Mouse (Mus musculus) midbrain, embryonic 14.5 days (tissue): ENCODE measurements at regions not wholly inside any gene's neighbourhood (a gene's known extent, or its start where the extent isn't known, plus 50 kb on each side); places are given as distances from the start of the nearest gene placed in this dataset.

ENCODE experiments used
- ATAC-seq: fragments of 200-750 bp; cut with Nextera tagmentation; 2 replicates; pipeline ENCODE4 v1.8.0; 2017; ENCODE audit warnings: moderate number of reproducible peaks, moderate library complexity; ENCODE audit not compliant: low FRiP score, low TSS enrichment
- DNase-seq: peaks from one replicate; pipeline ENCODE4 v3.0.0-alpha.2; 2015
- H3K27ac ChIP-seq: fragments of 300-500 bp; sonication (generic); replicated peaks from 2 replicates; pipeline ENCODE4 v1.5.1; 2014; ENCODE audit warnings: mild to moderate bottlenecking, low read depth, low read length, moderate library complexity
- H3K27me3 ChIP-seq: fragments of 300-500 bp; sonication (generic); 2 replicates; pipeline ENCODE4 v1.6.1; 2014; ENCODE audit warnings: low read length, control low read depth, mixed read lengths; ENCODE audit not compliant: control insufficient read depth, insufficient read depth
- H3K36me3 ChIP-seq: fragments of 300-500 bp; sonication (generic); 2 replicates; pipeline ENCODE4 v1.6.1; 2014; ENCODE audit warnings: low read length, control low read depth; ENCODE audit not compliant: control insufficient read depth, insufficient read depth
- H3K4me1 ChIP-seq: fragments of 300-500 bp; sonication (generic); 2 replicates; pipeline ENCODE4 v1.6.1; 2014; ENCODE audit warnings: mild to moderate bottlenecking, antibody characterized with exemption, low read length, control low read depth; ENCODE audit not compliant: control insufficient read depth, insufficient read depth
- H3K4me2 ChIP-seq: fragments of 300-500 bp; sonication (generic); 2 replicates; pipeline ENCODE4 v1.6.1; 2014; ENCODE audit warnings: mild to moderate bottlenecking, low read length, moderate library complexity
- H3K4me3 ChIP-seq: fragments of 300-500 bp; sonication (generic); replicated peaks from 2 replicates; pipeline ENCODE4 v1.5.1; 2014; ENCODE audit warnings: low read depth, low read length
- H3K9ac ChIP-seq: fragments of 300-500 bp; sonication (generic); replicated peaks from 2 replicates; pipeline ENCODE4 v1.6.1; 2014; ENCODE audit warnings: mild to moderate bottlenecking, low read length, moderate library complexity
- H3K9me3 ChIP-seq: fragments of 300-500 bp; sonication (generic); 2 replicates; pipeline ENCODE4 v1.6.1; 2016; ENCODE audit warnings: low read length, control low read depth, mixed read lengths; ENCODE audit not compliant: control insufficient read depth
- WGBS: fragments of 180-500 bp; shearing (Covaris S2); extraction: QIAGEN DNeasy Blood & Tissue Kit; methylation state at CpG from one replicate; pipeline ENCODE4 v1.1.7; 2014; 5-methylcytosine and 5-hydroxymethylcytosine counted together

- DNase-seq (no peak), ATAC-seq (no peak)
- Histone ChIP-seq H3K27ac (no peak overlapping the region), H3K4me2 (no peak overlapping the region), H3K4me1 (no peaks in the 10 kb centered on the region), H3K27me3 (no peaks in the 10 kb centered on the region), H3K4me3 (no peak overlapping the region), H3K9me3 (no peaks in the 10 kb centered on the region), H3K9ac (no peak overlapping the region), H3K36me3 (no peaks in the 10 kb centered on the region)
- 93% methylated on average over 5 of the region's 5 CpGs for WGBS
These were observed 94.7 kb upstream of the Ednrb start for GRCm38 (mm10) chr14:103938937-103939336.

DNA sequence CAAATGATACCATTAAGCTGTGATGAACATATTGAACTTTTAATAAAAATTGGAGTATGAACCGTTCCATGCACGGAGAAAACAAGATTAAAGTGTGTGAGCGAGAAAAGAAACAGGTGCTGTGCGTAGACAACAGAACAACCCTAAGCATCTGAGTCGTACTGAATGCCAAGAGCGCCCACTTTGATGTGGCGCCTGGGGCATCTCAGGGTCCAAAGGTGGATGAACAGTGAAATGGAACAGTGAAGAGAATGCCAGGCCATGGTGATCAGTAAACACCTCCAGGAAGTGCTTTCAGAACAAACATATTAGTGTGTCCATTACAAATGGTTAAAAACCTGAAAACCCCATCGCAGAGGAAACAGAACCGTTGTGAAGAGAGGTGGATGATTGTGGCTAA is 94.0 kb upstream of the Ednrb start:
- DNase-seq: no peak
- no peak overlapping the region for H3K4me3 ChIP-seq
- H3K4me1 ChIP-seq: no peaks in the 10 kb centered on the region
- H3K4me2 ChIP-seq: no peak overlapping the region
- H3K9ac ChIP-seq: no peak overlapping the region
- no peaks in the 10 kb centered on the region for H3K36me3 ChIP-seq
- no peaks in the 10 kb centered on the region for H3K9me3 ChIP-seq
- ATAC-seq: no peak
- H3K27me3 ChIP-seq: no peaks in the 10 kb centered on the region
- 95% methylated on average over 9 of the region's 9 CpGs for WGBS
- H3K27ac ChIP-seq: no peak overlapping the region

- Histone ChIP-seq H3K4me3 (no peak overlapping the region), H3K27me3 (no peaks in the 10 kb centered on the region), H3K4me2 (no peak overlapping the region), H3K36me3 (no peaks in the 10 kb centered on the region), H3K4me1 (no peaks in the 10 kb centered on the region), H3K27ac (no peak overlapping the region), H3K9ac (no peak overlapping the region), H3K9me3 (no peaks in the 10 kb centered on the region)
- WGBS: 92% methylated on average over 6 of the region's 6 CpGs
- no peak for ATAC-seq
- no peak for DNase-seq
These were observed 93.5 kb upstream of the Ednrb start for GRCm38 (mm10) chr14:103937700-103938099.

DNA sequence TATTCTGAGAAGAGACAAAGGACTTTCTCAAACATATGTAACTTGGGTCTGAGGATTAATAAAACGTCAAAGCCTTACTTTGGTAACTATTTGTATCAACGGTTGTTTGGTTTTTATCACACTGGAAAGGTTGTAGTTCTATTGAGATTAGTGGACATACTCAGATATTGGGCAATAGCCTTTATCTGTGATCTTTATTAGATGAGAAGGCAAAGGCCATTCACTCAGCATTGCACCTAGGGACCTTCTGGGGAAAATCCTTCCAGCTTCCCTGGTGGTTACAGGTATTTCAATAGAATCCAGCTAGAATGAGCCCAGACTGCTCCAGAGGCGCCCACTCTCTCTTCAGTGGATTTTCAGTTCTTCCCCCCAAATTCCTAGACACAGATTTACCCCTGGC is 89.6 kb upstream of the Ednrb start:
- Histone ChIP-seq H3K4me2 (no peak overlapping the region), H3K27me3 (no peaks in the 10 kb centered on the region), H3K4me1 (no peaks in the 10 kb centered on the region), H3K4me3 (no peak overlapping the region), H3K9ac (no peak overlapping the region), H3K27ac (no peak overlapping the region), H3K9me3 (no peaks in the 10 kb centered on the region), H3K36me3 (no peaks in the 10 kb centered on the region)
- 94% methylated on average over 3 of the region's 3 CpGs for WGBS
- DNase-seq (no peak), ATAC-seq (no peak)

- no peaks in the 10 kb centered on the region for H3K36me3 ChIP-seq
- no peak overlapping the region for H3K4me3 ChIP-seq
- ATAC-seq (no peak), DNase-seq (no peak)
- 83% methylated on average over 7 of the region's 7 CpGs for WGBS
- H3K4me1 ChIP-seq: no peaks in the 10 kb centered on the region
- H3K4me2 ChIP-seq: no peak overlapping the region
- no peak overlapping the region for H3K9ac ChIP-seq
- no peak overlapping the region for H3K27ac ChIP-seq
- H3K27me3 ChIP-seq: no peaks in the 10 kb centered on the region
- H3K9me3 ChIP-seq: no peaks in the 10 kb centered on the region
These were observed 88.0 kb upstream of the Ednrb start for GRCm38 (mm10) chr14:103932170-103932569.

DNA sequence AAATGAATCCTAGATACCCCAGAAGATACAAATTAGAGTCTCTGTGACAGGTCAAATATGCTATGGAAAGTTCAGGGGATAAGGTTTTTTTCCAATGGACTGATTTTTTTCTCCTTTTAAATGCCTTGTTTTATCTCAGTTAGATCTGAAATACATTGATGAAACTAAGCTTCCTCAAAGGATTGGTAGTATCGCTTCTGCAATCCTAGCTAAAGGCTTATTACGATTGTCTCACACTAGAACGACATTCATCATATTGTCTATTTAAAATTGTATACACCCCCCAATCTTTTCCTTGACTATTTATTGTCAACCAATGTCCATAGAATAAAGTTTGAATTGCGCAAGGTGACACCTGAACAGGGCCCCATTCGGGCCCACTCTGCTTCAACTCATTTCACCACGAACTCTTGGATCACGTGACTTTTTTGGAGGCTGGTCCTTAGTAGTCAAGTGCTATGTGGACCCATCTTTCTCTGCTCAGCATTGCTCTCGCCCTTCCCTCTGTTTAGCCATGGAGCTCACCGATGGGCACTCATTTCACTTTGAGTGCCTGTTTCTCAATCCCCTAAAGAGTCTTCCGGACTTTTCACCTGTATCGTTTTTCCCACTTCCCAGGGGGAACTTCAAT is 85.6 kb upstream of the Ednrb start:
- Histone ChIP-seq H3K27ac (no peak overlapping the region), H3K9me3 (no peaks in the 10 kb centered on the region)

DNA sequence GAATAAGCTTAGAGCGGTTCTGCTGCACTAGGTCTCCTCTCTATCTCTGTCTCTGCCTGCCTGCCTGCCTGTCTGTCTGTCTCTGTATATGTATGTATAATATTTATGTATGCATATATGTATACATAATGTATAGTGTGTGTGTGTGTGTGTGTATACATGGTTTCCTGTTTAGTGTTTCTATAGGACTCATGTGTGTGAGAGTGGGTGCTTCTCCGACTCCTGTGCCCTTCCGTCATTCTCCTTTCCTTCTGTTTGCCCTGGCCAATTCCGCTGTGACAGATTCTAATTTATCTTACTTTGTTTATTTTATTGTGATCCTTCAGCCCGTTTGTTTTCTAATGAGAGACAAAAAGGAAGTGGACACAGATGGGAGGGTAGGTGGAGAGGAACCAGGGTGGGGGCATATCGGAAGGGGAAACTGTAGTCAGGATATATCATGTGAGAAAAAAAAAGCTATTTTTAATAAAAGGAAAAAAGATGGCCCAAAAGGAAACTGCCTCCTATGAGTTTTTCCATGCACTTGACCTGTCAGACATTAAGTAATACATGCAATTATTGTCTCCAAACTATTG is 85.0 kb upstream of the Ednrb start:
- Histone ChIP-seq H3K27ac (no peak overlapping the region), H3K9ac (no peak overlapping the region), H3K4me2 (no peak overlapping the region), H3K27me3 (no peaks in the 10 kb centered on the region), H3K4me1 (no peaks in the 10 kb centered on the region), H3K9me3 (no peaks in the 10 kb centered on the region), H3K4me3 (no peak overlapping the region), H3K36me3 (no peaks in the 10 kb centered on the region)
- DNase-seq (no peak), ATAC-seq (no peak)
- 86% methylated on average over 6 of the region's 6 CpGs for WGBS

More for the DNA sequence above, 85.6 kb upstream of the Ednrb start:
- H3K36me3 ChIP-seq: no peaks in the 10 kb centered on the region
- H3K4me2 ChIP-seq: no peak overlapping the region
- H3K9ac ChIP-seq: no peak overlapping the region
- 95% methylated on average over 11 of the region's 11 CpGs for WGBS
- H3K4me1 ChIP-seq: no peaks in the 10 kb centered on the region
- ATAC-seq (no peak), DNase-seq (no peak)
- no peak overlapping the region for H3K4me3 ChIP-seq
- H3K27me3 ChIP-seq: no peaks in the 10 kb centered on the region

GRCm38 (mm10) chr14:103920169-103920568 is 76.0 kb upstream of the Ednrb start:
- no peak overlapping the region for H3K27ac ChIP-seq
- no peaks in the 10 kb centered on the region for H3K9me3 ChIP-seq
- no peak overlapping the region for H3K4me2 ChIP-seq
- no peak overlapping the region for H3K9ac ChIP-seq
- DNase-seq (no peak), ATAC-seq (no peak)
- H3K27me3 ChIP-seq: no peaks in the 10 kb centered on the region
- H3K36me3 ChIP-seq: no peaks in the 10 kb centered on the region
- H3K4me1 ChIP-seq: no peaks in the 10 kb centered on the region
- no peak overlapping the region for H3K4me3 ChIP-seq
- WGBS: 75% methylated on average over 5 of the region's 5 CpGs

DNA sequence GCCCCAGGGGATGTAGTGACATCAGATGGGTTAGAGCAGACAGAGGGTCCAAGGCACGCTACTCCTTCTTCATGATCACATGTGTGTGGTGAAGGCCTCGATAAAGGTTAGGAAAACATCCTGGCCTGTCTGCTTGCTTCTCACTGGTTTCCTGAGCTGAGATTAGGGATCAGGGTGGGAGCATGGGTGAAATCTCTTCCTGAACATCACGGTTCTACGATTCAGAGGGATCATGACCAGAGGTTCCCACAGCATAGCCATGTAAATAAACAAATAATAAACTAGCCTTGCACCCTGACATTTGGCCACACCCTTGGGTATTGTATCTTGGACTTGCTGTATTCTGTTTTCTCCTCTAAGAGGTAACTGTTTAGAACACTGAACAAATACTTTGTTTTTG is 75.2 kb upstream of the Ednrb start:
- Histone ChIP-seq H3K4me1 (no peaks in the 10 kb centered on the region), H3K27me3 (no peaks in the 10 kb centered on the region), H3K9me3 (no peaks in the 10 kb centered on the region), H3K27ac (no peak overlapping the region), H3K9ac (no peak overlapping the region), H3K4me2 (no peak overlapping the region), H3K4me3 (no peak overlapping the region), H3K36me3 (no peaks in the 10 kb centered on the region)
- DNase-seq (no peak), ATAC-seq (no peak)
- WGBS: 91% methylated on average over 4 of the region's 4 CpGs
